Mouse (Mus musculus): ENCODE results near the gene Bglap3. TPM values are rescaled to one million over a fixed set of nuclear protein-coding genes. Genes with fewer than 3 reads are reported as not detected.
"Not testable (repeated sequence)": the region's sequence is repeated elsewhere in the genome, so short reads cannot be mapped to it uniquely, and the experiment has no call there.

The Bglap3 gene
- total RNA-seq (2021) = under 1 TPM in 1 of 2 experiments, not detected in 1; 0.76 TPM
- long read RNA-seq, experiment 1 = 0 reads
- long read RNA-seq, experiment 2 = 0 reads

- not testable (repeated sequence) for DNase-seq
These were observed at the start of gene Bglap3 for GRCm38 (mm10) chr3:88372643-88373042. TSS of gene Bglap3 (minus strand) at chr3:88372743.

- no peak for DNase-seq
These were observed 49.6 kb upstream of the Bglap3 start for GRCm38 (mm10) chr3:88422020-88422720.

- DNase-seq = no peak
These were observed 48.2 kb upstream of the Bglap3 start for GRCm38 (mm10) chr3:88420771-88421170.

- DNase-seq = peak in 1 of 2 experiments; percentile 42
These were observed 45.5 kb upstream of the Bglap3 start for GRCm38 (mm10) chr3:88418016-88418415.

GRCm38 (mm10) chr3:88415668-88416067 is 43.1 kb upstream of the Bglap3 start:
- DNase-seq = no peak

- no peak for DNase-seq
These were observed 40.1 kb upstream of the Bglap3 start for GRCm38 (mm10) chr3:88412636-88413035.

- peak; percentile 60 to 74 for DNase-seq
These were observed 39.1 kb upstream of the Bglap3 start for GRCm38 (mm10) chr3:88411681-88412080.

- DNase-seq = no peak
These were observed 38.1 kb upstream of the Bglap3 start for GRCm38 (mm10) chr3:88410645-88411031.

GRCm38 (mm10) chr3:88409741-88410644 is 37.5 kb upstream of the Bglap3 start, which contains the start of gene Pmf1:
TSS of gene Pmf1 (minus strand) at chr3:88410331.
- peak; percentile 96 to 97 for DNase-seq

- DNase-seq = no peak
These were observed 36.4 kb upstream of the Bglap3 start for GRCm38 (mm10) chr3:88408953-88409352.

GRCm38 (mm10) chr3:88407529-88407928 is 35.0 kb upstream of the Bglap3 start:
- DNase-seq = no peak

GRCm38 (mm10) chr3:88407090-88407489 is 34.5 kb upstream of the Bglap3 start:
- DNase-seq = peak; percentile 59 to 76

GRCm38 (mm10) chr3:88403522-88404230 is 31.1 kb upstream of the Bglap3 start:
- no peak for DNase-seq

- no peak for DNase-seq
These were observed 26.1 kb upstream of the Bglap3 start for GRCm38 (mm10) chr3:88398666-88399065.

- no peak for DNase-seq
These were observed 23.2 kb upstream of the Bglap3 start for GRCm38 (mm10) chr3:88395742-88396141.

GRCm38 (mm10) chr3:88395288-88395687 is 22.7 kb upstream of the Bglap3 start:
- DNase-seq = no peak

GRCm38 (mm10) chr3:88393776-88394375 is 21.3 kb upstream of the Bglap3 start:
- DNase-seq = no peak

- no peak for DNase-seq
These were observed 11.8 kb upstream of the Bglap3 start, which contains the start of gene Bglap for GRCm38 (mm10) chr3:88384364-88384763. TSS of gene Bglap (minus strand) at chr3:88384464.

- DNase-seq = not testable (repeated sequence)
These were observed 9.8 kb upstream of the Bglap3 start for GRCm38 (mm10) chr3:88382383-88382782.

GRCm38 (mm10) chr3:88381389-88382315 is 9.1 kb upstream of the Bglap3 start:
- DNase-seq = peak in 1 of 2 experiments; percentile 40

GRCm38 (mm10) chr3:88378599-88378998 is 6.1 kb upstream of the Bglap3 start, which contains the start of gene Bglap2:
TSS of gene Bglap2 (minus strand) at chr3:88378699.
- not testable (repeated sequence) for DNase-seq
